Mouse (Mus musculus): ENCODE data around the gene Tssk6. TPM values are rescaled to one million over a fixed set of nuclear protein-coding genes. Genes with fewer than 3 reads are reported as not detected.

Gene Tssk6
- polyA plus RNA-seq (2014; fragmentation: Nextera tagmentation; extraction: Ambion mirVana): 4.2 and 4.3 TPM in 2 replicates

DNA sequence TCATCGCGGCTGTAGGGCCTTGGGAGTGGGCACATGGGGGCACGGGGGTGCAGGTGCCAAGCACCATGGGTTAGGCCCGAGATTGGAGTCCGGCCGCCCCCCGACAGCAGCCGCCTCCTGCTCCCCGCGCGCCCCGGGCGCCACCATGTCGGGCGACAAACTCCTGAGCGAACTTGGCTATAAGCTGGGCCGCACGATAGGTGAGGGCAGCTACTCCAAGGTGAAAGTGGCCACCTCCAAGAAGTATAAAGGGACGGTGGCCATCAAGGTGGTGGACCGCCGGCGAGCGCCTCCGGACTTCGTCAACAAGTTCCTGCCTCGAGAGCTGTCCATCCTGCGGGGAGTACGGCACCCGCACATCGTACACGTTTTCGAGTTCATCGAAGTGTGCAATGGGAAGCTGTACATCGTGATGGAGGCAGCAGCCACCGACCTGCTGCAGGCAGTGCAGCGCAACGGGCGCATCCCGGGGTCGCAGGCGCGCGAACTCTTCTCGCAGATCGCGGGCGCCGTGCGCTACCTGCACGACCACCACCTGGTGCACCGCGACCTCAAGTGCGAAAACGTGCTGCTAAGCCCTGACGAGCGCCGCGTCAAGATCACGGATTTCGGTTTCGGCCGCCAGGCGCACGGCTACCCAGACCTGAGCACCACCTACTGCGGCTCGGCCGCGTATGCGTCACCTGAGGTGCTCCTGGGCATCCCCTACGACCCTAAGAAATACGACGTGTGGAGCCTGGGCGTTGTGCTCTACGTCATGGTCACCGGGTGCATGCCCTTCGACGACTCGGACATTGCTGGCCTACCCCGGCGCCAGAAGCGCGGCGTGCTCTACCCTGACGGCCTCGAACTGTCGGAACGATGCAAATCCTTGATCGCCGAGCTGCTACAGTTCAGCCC lies at the start of gene Tssk6, which contains the start of the genes Ndufa13 and Yjefn3:
TSS of gene Tssk6 (plus strand) at position 22 of the 900 bp plus-strand sequence.
TSS of gene Ndufa13 (minus strand) at position 396 of the 900 bp plus-strand sequence.
TSS of gene Yjefn3 (minus strand) at position 550 of the 900 bp plus-strand sequence.
- no peaks in the 10 kb centered on the region for H3K27me3 ChIP-seq (ENCODE audit: control insufficient read depth, insufficient read depth, low read length)
- DNase-seq (ENCODE audit: low spot score) (no peak), ATAC-seq (ENCODE audit: low FRiP score) (peak; percentile 7)
- peak within 1 kb of the TSS; percentile 66 for H3K4me3 ChIP-seq (ENCODE audit: low read depth, low read length)
- WGBS: 7% methylated on average over 89 of the region's 89 CpGs
- H3K36me3 ChIP-seq (ENCODE audit: control insufficient read depth, insufficient read depth, low read length): no peaks in the 10 kb centered on the region
- H3K4me1 ChIP-seq (replicated peaks; ENCODE audit: control insufficient read depth, insufficient read depth, low read length): 0 out of 2 replicates have a peak, but pooled peaks cover 5% of the 10 kb centered on the region
- H3K4me2 ChIP-seq (replicated peaks; ENCODE audit: low read depth, low read length): peak within 1 kb of the TSS; percentile 62
- H3K9me3 ChIP-seq (ENCODE audit: control insufficient read depth, low read length): no peaks in the 10 kb centered on the region
- H3K27ac ChIP-seq (ENCODE audit: low read depth, low read length): peak within 1 kb of the TSS; percentile 75
- peak within 1 kb of the TSS; percentile 77 for H3K9ac ChIP-seq (ENCODE audit: low read depth, low read length)

DNA sequence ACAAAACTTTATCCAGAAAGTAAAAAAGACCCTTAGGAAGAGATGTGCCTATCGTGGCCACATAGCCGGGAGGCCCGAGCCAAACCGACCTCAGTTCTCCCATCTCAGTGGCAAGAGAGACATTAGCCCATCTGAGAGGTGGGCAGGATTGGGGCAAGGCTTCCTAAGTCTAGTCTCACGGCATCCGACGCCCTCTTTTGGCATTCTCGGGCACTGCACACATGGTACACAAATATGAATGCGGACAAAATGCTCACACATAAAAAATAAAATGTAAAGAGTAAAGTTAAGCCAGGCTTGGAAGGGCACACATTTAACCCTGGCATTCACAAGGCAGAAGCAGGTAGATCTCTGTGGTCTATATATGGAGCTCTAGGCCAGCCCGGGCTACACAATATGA lies 48.1 kb upstream of the Tssk6 start:
- ATAC-seq (ENCODE audit: low FRiP score): no peak
- no peaks in the 10 kb centered on the region for H3K4me1 ChIP-seq (replicated peaks; ENCODE audit: control insufficient read depth, insufficient read depth, low read length)
- no peak overlapping the region for H3K4me3 ChIP-seq (ENCODE audit: low read depth, low read length)
- DNase-seq (ENCODE audit: low spot score): no peak
- no peaks in the 10 kb centered on the region for H3K9me3 ChIP-seq (ENCODE audit: control insufficient read depth, low read length)
- no peak overlapping the region for H3K4me2 ChIP-seq (replicated peaks; ENCODE audit: low read depth, low read length)
- H3K9ac ChIP-seq (ENCODE audit: low read depth, low read length): no peak overlapping the region
- no peaks in the 10 kb centered on the region for H3K36me3 ChIP-seq (ENCODE audit: control insufficient read depth, insufficient read depth, low read length)
- H3K27ac ChIP-seq (ENCODE audit: low read depth, low read length): no peak overlapping the region
- WGBS: 92% methylated on average over 10 of the region's 10 CpGs
- no peaks in the 10 kb centered on the region for H3K27me3 ChIP-seq (ENCODE audit: control insufficient read depth, insufficient read depth, low read length)

DNA sequence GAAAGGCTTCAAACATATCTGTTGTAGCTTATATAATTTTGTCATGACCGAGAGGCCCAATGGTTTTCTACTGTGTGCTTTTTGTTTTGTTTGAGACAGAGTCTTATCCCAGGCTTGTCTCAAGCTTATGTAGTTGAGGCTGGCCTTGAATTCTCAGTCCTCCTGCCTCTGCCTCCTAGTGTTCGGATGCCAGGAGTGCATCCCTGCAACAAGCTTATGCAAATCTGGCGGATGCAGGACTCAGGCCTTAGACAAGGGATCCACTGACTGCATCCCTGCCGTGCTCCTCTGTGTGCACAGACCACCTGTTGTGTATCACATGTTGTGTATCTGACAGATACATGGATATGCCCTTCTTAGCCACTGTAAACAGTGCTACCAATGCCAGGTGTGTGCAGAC lies 41.2 kb upstream of the Tssk6 start:
- no peak overlapping the region for H3K9ac ChIP-seq (ENCODE audit: low read depth, low read length)
- H3K4me3 ChIP-seq (ENCODE audit: low read depth, low read length): no peak overlapping the region
- H3K4me1 ChIP-seq (replicated peaks; ENCODE audit: control insufficient read depth, insufficient read depth, low read length): no peaks in the 10 kb centered on the region
- no peaks in the 10 kb centered on the region for H3K9me3 ChIP-seq (ENCODE audit: control insufficient read depth, low read length)
- WGBS: 54% methylated on average over 4 of the region's 4 CpGs
- ATAC-seq (ENCODE audit: low FRiP score) (no peak), DNase-seq (ENCODE audit: low spot score) (peak; percentile 23)
- H3K27me3 ChIP-seq (ENCODE audit: control insufficient read depth, insufficient read depth, low read length): no peaks in the 10 kb centered on the region
- H3K36me3 ChIP-seq (ENCODE audit: control insufficient read depth, insufficient read depth, low read length): no peaks in the 10 kb centered on the region
- H3K4me2 ChIP-seq (replicated peaks; ENCODE audit: low read depth, low read length): no peak overlapping the region
- H3K27ac ChIP-seq (ENCODE audit: low read depth, low read length): no peak overlapping the region

DNA sequence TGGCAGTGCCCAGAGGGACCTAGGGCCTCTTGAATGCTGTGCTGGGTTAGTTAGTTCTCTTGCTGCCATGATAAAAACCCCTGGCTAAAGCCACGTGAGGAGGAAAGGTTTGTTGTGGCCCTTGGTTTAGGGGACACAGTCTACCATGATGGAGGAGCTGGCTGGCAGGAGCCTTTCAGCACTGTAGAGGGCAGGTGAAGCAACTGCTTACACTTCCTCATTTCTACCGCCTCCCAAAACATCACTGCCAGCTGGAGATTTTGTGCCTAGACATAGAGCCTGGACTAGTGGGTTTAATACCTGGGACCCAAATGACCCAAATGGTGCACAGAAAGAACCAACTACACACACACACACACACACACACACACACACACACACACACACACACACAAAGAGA lies 40.7 kb upstream of the Tssk6 start:
- Histone ChIP-seq H3K36me3 (ENCODE audit: control insufficient read depth, insufficient read depth, low read length) (no peaks in the 10 kb centered on the region), H3K4me2 (replicated peaks; ENCODE audit: low read depth, low read length) (no peak overlapping the region), H3K4me1 (replicated peaks; ENCODE audit: control insufficient read depth, insufficient read depth, low read length) (no peaks in the 10 kb centered on the region), H3K9me3 (ENCODE audit: control insufficient read depth, low read length) (no peaks in the 10 kb centered on the region), H3K9ac (ENCODE audit: low read depth, low read length) (no peak overlapping the region), H3K27me3 (ENCODE audit: control insufficient read depth, insufficient read depth, low read length) (no peaks in the 10 kb centered on the region), H3K27ac (ENCODE audit: low read depth, low read length) (no peak overlapping the region), H3K4me3 (ENCODE audit: low read depth, low read length) (no peak overlapping the region)
- DNase-seq (ENCODE audit: low spot score) (no peak), ATAC-seq (ENCODE audit: low FRiP score) (no peak)
- 67% methylated on average over 2 of the region's 2 CpGs for WGBS

DNA sequence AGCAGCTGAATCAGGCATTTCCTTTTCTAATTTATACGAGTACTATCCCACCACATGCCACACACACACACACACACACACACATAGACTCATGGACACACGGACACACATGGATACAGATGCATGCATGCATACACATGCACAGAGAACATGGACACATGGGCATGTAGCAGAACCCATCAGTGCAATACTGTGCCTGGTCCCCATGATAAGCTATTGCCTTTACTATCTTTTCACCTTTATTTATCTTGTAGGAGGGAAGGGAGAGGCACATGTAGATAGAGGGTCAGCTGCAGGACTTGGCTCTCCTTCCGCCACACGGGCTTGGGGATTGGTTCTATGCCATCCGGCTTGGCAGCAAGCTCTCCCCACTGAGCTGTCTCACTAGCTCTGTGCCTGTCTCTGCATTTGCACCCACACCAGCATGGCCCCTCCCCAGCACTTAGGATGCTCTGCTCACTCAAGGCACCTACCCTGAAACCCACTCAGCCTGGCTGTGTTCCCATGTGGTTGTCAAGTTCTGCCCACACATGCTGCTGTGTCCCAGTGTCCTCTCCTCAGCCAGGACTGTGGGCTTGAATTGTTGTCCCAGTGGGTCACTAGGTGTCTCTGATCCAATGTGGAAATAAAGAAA lies 38.5 kb upstream of the Tssk6 start:
- ATAC-seq (ENCODE audit: low FRiP score) (no peak), DNase-seq (ENCODE audit: low spot score) (no peak)
- H3K9ac ChIP-seq (ENCODE audit: low read depth, low read length): no peak overlapping the region
- no peak overlapping the region for H3K4me2 ChIP-seq (replicated peaks; ENCODE audit: low read depth, low read length)
- no peaks in the 10 kb centered on the region for H3K36me3 ChIP-seq (ENCODE audit: control insufficient read depth, insufficient read depth, low read length)
- no peaks in the 10 kb centered on the region for H3K4me1 ChIP-seq (replicated peaks; ENCODE audit: control insufficient read depth, insufficient read depth, low read length)
- H3K27ac ChIP-seq (ENCODE audit: low read depth, low read length): no peak overlapping the region
- H3K27me3 ChIP-seq (ENCODE audit: control insufficient read depth, insufficient read depth, low read length): no peaks in the 10 kb centered on the region
- no peaks in the 10 kb centered on the region for H3K9me3 ChIP-seq (ENCODE audit: control insufficient read depth, low read length)
- H3K4me3 ChIP-seq (ENCODE audit: low read depth, low read length): no peak overlapping the region
- WGBS: 94% methylated on average over 5 of the region's 5 CpGs

DNA sequence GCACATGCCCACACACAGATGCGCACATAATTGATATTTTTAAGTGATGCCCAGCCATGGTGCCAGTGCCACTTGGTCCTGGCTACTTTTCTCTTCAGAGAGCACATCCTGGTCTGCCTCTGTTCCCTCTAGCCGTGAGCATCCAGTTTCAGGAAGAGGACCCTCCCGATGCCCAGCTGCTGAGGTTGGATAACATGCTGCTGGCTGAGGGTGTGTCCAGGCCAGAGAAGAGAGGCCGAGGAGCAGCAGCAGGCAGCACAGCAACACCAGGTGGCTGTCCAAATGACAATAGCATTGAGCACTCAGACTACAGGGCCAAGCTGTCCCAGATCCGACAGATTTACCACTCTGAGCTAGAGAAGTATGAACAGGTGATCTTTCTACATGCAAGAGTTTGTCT lies 37.8 kb upstream of the Tssk6 start:
- 79% methylated on average over 5 of the region's 5 CpGs for WGBS

DNA sequence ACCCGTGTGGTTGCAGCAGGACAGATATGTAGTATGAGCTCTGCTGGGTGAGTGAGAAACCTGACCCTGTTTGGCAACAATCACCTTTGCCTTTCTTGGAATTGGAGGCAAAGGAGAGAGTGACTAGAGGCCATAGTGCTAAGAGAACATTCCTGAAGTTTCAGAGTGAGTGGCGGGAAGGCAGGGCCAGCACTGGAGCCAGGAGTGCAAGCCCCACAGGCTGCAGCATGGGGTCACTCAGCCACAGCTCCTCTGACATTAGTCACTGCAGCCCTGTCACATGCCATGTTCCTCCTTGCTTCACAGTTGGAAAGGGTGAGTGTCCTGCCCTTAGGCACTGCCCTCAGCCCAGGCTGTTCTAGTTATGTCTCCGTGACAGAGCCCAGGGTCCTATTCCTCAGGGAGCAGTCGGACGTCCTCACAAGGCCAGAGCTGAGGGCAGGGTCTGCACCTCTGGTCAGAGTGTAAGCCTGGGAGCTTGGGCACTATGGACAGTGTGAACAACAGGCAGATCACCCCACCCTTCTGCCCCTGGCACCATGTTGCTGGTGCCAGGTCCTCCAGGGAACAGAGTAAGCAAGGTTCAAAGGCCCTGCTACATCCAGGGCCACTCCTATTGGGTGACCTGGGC lies 34.2 kb upstream of the Tssk6 start:
- H3K9me3 ChIP-seq (ENCODE audit: control insufficient read depth, low read length): no peaks in the 10 kb centered on the region
- ATAC-seq (ENCODE audit: low FRiP score) (no peak), DNase-seq (ENCODE audit: low spot score) (no peak)
- WGBS: 70% methylated on average over 5 of the region's 5 CpGs
- no peak overlapping the region for H3K4me3 ChIP-seq (ENCODE audit: low read depth, low read length)
- no peaks in the 10 kb centered on the region for H3K4me1 ChIP-seq (replicated peaks; ENCODE audit: control insufficient read depth, insufficient read depth, low read length)
- no peak overlapping the region for H3K9ac ChIP-seq (ENCODE audit: low read depth, low read length)
- H3K4me2 ChIP-seq (replicated peaks; ENCODE audit: low read depth, low read length): no peak overlapping the region
- no peaks in the 10 kb centered on the region for H3K27me3 ChIP-seq (ENCODE audit: control insufficient read depth, insufficient read depth, low read length)
- no peak overlapping the region for H3K27ac ChIP-seq (ENCODE audit: low read depth, low read length)
- no peaks in the 10 kb centered on the region for H3K36me3 ChIP-seq (ENCODE audit: control insufficient read depth, insufficient read depth, low read length)

More for the DNA sequence above, 37.8 kb upstream of the Tssk6 start:
- H3K27me3 ChIP-seq (ENCODE audit: control insufficient read depth, insufficient read depth, low read length): no peaks in the 10 kb centered on the region
- no peak overlapping the region for H3K4me3 ChIP-seq (ENCODE audit: low read depth, low read length)
- no peak overlapping the region for H3K27ac ChIP-seq (ENCODE audit: low read depth, low read length)
- no peak overlapping the region for H3K4me2 ChIP-seq (replicated peaks; ENCODE audit: low read depth, low read length)
- DNase-seq (ENCODE audit: low spot score) (no peak), ATAC-seq (ENCODE audit: low FRiP score) (no peak)
- no peaks in the 10 kb centered on the region for H3K4me1 ChIP-seq (replicated peaks; ENCODE audit: control insufficient read depth, insufficient read depth, low read length)
- no peak overlapping the region for H3K9ac ChIP-seq (ENCODE audit: low read depth, low read length)
- H3K36me3 ChIP-seq (ENCODE audit: control insufficient read depth, insufficient read depth, low read length): no peaks in the 10 kb centered on the region
- no peaks in the 10 kb centered on the region for H3K9me3 ChIP-seq (ENCODE audit: control insufficient read depth, low read length)

DNA sequence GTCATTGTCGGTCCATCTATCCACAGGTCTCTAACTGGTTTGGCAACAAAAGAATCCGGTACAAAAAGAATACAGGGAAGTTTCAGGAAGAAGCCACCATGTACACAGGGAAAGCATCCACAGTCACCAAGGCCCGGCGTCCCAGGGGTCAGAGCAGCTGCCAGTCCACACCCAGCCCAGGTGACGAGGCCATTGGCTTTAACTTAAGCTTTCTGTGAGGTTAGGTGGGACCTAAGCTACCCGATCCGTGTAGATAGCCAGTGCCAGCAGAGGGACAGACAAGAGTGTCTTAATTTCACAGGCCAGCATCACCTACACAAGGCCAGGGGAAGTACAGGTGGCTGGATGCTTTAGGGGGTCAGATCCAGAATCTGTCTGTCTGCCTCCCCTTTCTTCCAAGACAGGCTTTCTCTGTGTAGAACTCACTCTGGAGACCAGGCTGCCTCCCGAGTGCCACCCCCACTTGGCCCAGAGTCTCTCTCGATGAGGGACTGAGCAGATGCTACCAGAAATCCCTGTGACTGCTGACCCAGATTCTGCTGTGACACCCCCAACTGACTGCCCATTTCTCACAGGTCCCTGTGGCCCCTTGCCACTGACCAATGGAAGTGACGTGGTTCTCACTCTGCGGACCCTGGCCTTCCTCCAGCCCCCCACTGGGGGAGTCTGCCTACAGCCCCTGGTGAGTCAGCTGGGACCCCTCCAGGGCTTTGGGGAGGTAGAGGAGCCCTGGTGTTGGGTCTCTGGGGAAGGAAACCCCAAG lies 31.8 kb upstream of the Tssk6 start:
- H3K4me3 ChIP-seq (ENCODE audit: low read depth, low read length): no peak overlapping the region
- H3K36me3 ChIP-seq (ENCODE audit: control insufficient read depth, insufficient read depth, low read length): no peaks in the 10 kb centered on the region
- no peak overlapping the region for H3K4me2 ChIP-seq (replicated peaks; ENCODE audit: low read depth, low read length)
- ATAC-seq (ENCODE audit: low FRiP score) (no peak), DNase-seq (ENCODE audit: low spot score) (no peak)
- H3K27ac ChIP-seq (ENCODE audit: low read depth, low read length): no peak overlapping the region
- H3K9me3 ChIP-seq (ENCODE audit: control insufficient read depth, low read length): no peaks in the 10 kb centered on the region
- H3K27me3 ChIP-seq (ENCODE audit: control insufficient read depth, insufficient read depth, low read length): no peaks in the 10 kb centered on the region
- no peak overlapping the region for H3K9ac ChIP-seq (ENCODE audit: low read depth, low read length)
- no peaks in the 10 kb centered on the region for H3K4me1 ChIP-seq (replicated peaks; ENCODE audit: control insufficient read depth, insufficient read depth, low read length)
- 85% methylated on average over 11 of the region's 11 CpGs for WGBS

All from hindbrain, embryonic 11.5 days (tissue).